Mouse (Mus musculus) embryonic stem cell, embryonic (primary cell): ENCODE results near the gene Trank1.

Experiments
- CTCF ChIA-PET, 4 experiments: fragments of 300-600 bp in 2 of 4; fragments of 350-600 bp in 2 of 4; sonication (Branson Sonifier 250); formaldehyde crosslinking; loops; one replicate each; lab custom pipeline; 2022; ENCODE audit warnings: inconsistent platforms in 2 of 4; lab: Charles Lee
- POLR2A ChIA-PET, 4 experiments: fragments of 300-600 bp in 2 of 4; fragments of 350-600 bp in 2 of 4; sonication (Branson Sonifier 250); formaldehyde crosslinking; loops; one replicate each; lab custom pipeline; 2022; ENCODE audit warnings: antibody characterized with exemption in 4 of 4, inconsistent platforms in 1 of 4; lab: Charles Lee

The Trank1 gene

DNA sequence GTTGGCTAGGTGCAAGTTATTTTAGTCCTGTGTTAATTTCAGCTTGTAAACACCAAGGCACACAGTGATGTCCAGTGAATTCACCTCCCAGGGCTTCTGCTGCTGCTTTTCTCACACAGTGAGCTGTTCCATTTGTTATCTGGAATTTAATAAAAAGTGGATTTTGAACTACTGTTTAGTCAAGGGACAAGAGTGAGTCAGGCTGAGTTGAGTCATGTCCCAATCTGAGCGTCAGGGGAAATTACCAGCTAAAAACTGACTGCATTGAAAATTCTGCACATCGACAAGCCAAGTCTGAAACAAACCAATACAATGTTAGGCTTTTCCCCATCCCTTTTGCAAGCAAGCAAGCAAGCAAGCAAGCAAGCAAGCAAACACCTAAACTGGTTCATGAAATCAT lies 13.3 kb downstream of the Trank1 start:
- CTCF ChIA-PET, result no interaction called here
- POLR2A ChIA-PET, result no interaction called here

DNA sequence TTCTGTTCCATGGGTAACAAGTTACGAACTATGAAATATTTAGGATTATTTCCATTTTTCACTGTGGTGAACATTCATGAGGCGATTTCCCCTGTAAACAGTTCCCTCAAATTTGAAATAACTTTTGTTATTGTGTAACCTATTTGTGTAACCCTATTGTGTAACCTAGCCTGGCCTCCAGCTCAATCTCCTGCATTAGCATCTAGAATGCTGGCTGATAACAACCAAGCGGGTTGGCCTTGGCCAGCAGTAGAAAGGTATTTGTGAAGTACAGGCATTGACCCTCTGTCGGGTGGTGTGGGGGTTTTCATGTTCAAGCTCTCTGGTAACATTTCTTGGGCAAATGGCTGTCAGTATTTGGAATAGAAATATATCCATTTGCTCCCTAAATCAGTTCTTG lies 18.3 kb downstream of the Trank1 start:
- ChIA-PET POLR2A (no interaction called here), CTCF (interaction anchor here in 1 of 4 experiments (0.5 kb wide), 1 partner anchor 161 kb away, joined by 7 read pairs; no protein-coding TSS in a partner anchor)

DNA sequence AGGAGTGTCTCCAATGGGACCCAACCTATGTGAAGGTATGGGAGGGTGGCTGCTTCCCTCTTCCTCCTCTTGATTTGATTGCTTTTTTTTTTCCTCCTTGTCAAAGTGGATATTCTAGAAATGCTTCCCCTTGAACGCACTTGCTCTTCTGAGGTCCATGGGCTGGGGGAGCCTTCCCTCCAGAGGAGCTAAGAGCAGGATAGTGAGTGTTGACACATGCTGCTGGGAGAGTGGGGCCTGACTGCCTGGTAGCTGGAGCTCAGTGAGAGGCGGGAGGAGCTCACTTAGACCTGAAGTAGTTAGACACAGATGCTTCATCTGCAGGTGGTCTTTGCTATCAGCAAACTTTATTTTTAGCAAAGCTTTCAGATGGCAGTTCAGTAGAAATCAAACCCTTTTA lies 22.3 kb downstream of the Trank1 start:
- ChIA-PET POLR2A (interaction anchor here in 1 of 4 experiments (0.7 kb wide), 1 partner anchor 181 kb away, joined by 3 read pairs; no protein-coding TSS in a partner anchor), CTCF (no interaction called here)

DNA sequence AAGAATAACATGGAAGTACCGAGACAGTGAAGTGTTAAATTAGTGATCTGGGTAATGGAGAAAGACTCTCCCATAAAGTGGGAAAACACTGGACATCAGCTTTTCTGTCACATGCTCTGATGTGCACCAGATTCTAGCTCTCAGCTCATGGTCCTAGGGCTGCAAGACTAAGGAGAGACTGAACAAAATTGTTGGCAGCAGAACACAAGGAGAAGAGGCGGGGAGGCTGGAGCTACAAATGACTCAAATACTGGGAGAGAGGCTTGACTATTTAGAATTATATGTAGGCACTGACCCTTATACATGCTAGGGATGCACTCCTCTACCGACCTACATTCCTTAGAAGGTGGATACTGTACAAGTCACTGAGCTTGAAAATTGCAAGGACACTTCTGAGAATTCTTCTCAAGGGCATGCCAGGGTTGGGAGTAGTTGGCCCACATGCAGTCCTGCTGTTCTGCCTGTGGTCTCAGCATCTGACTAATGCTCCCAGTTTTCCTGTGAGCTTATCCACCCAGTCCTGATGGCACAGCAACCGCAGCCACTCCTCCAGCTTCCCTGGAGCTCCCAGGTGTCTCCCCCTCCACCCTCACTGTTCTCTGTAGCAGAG lies 23.1 kb downstream of the Trank1 start:
- ChIA-PET CTCF (interaction anchor here in 1 of 4 experiments (1.0 kb wide), 1 partner anchor 45 kb away, joined by 3 read pairs; no protein-coding TSS in a partner anchor), POLR2A (no interaction called here)

DNA sequence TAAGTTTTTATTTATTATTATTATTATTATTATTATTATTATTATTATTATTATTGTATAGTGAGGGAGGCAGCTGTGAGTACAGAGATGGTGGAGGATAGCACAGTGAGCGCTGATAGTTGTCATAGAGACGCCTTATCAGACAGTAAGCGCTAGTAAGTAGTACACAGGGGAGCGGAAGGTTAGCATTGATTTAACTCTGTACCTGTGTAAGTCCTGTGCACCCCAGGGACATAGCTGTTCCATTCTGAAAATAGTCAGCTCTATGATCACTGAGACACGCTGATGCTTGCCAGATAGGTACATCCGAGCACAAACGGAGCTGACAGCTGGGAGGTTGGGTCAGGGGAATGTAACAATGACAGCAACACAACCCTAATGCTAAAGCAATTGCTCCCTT lies 39.7 kb downstream of the Trank1 start:
- CTCF ChIA-PET, result no interaction called here

DNA sequence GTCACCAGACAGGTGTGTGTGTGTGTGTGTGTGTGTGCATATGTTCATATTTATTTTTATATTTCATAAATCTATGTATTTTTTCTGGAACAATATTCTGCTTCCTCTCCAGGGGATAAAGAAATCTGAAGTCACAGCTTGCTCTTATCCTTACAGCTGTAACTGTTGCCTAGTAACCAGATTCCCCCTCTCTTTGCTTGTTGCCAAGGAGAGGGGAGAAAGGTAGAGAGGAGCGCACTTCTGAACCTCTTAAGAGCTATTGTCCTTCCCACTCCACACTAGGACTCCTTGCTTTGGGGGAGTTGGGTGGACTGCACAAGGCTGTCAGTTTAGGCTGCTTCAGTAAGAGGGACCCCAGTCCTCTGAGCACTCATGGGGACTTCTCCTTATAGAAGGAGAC lies 40.1 kb downstream of the Trank1 start:
- CTCF ChIA-PET, result no interaction called here
- POLR2A ChIA-PET, result interaction anchor here in 1 of 4 experiments (0.7 kb wide), 1 partner anchor 23 kb away, joined by 3 read pairs; no protein-coding TSS in a partner anchor

More for the DNA sequence above, 39.7 kb downstream of the Trank1 start:
- POLR2A ChIA-PET, result interaction anchor here in 1 of 4 experiments (0.7 kb wide), 1 partner anchor 22 kb away, joined by 3 read pairs; no protein-coding TSS in a partner anchor

DNA sequence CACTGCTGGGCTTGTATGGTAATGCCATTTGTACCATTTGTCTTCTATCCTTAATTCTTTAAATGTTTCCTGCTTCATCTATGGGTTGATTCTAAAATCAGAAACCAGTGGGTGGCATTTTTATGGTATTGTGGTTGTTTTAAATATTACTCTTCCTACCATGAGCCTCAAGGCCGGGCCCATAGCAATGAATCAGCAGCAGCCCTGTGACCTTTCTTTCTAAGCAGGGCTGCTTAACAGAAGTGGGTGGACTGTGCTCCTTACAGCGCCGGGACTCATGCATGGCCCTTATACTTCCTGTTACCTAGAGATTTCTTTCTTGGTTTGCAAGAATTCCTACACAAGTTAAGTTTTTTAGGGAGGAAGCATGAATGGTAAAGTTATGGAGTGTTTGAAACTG lies 41.1 kb downstream of the Trank1 start:
- CTCF ChIA-PET, result no interaction called here

DNA sequence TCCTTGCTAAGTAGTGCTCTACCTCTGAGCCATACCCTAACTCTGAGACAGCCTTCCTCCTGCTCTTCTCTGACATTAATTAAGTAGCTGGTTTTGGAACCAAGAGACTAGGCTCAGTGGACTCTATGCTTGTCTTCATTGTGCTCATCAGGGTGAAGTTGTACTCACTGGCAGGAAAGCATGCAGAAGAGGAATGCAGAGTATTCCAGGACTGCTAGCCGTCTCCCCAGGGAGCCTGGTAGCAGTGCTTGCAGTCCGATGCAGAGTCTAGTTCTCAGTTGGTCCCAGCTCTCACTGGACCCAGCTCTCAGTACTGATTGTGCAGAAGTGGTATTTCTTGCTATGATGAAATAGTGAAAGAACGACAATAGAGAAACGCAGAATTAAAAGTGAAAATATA lies 43.5 kb downstream of the Trank1 start:
- ChIA-PET CTCF (no interaction called here), POLR2A (interaction anchor here in 1 of 4 experiments (1.0 kb wide), 1 partner anchor 123 kb away, joined by 4 read pairs; no protein-coding TSS in a partner anchor)

More for the DNA sequence above, 41.1 kb downstream of the Trank1 start:
- POLR2A ChIA-PET, result no interaction called here

DNA sequence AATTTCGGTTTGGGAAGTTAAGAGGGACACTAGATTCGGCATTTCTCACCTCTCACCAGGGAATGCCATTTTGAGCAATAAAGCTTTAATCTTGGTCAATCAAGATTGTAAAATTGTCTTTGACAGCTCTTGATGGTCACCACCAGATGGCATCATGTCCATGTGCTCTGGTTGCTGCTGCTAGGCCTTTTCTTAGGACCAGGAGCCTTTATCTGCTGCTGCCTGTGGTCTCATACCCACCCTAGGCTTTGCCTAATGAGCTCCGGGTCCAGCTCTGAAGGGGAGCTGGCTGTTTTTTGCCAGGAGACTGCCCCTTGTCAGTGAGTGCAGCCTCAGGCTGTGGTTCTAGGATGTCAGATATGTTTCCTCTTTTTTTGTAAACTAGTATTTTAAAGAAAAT lies 44.8 kb downstream of the Trank1 start:
- POLR2A ChIA-PET, result interaction anchor here in 1 of 4 experiments (0.6 to 1.1 kb wide), 2 partner anchors 9 to 1003 kb away, joined by 4 to 6 read pairs; no protein-coding TSS in a partner anchor
- CTCF ChIA-PET, result interaction anchor here (0.6 to 1.5 kb wide), 18 partner anchors 9 to 562 kb away, joined by 3 to 8 read pairs (median 3); partner anchors contain the start of gene Trank1 (in 1 of the 4)

DNA sequence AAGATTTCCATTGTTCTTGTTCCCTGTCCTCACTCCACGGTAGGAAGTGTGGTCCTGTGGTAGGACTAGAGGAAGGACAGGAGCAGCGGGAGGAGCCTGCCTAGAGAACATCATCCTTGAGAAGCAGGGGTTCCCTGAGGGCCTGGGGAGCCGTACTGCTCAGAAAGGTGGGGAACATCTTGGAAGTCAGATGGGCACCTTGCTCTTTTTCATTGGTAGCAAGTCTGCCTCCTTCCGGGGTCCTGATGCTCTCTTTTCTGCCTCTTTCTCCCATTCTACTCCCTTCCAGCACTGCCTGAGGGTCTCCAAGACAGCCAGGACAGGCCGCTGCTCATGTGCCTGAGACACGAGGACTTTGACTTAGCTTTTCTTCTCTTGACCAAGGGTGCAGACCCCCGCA lies 52.1 kb downstream of the Trank1 start:
- ChIA-PET POLR2A (no interaction called here), CTCF (interaction anchor here in 1 of 4 experiments (0.6 kb wide), 2 partner anchors 104 to 368 kb away, joined by 3 to 11 read pairs; no protein-coding TSS in a partner anchor)

DNA sequence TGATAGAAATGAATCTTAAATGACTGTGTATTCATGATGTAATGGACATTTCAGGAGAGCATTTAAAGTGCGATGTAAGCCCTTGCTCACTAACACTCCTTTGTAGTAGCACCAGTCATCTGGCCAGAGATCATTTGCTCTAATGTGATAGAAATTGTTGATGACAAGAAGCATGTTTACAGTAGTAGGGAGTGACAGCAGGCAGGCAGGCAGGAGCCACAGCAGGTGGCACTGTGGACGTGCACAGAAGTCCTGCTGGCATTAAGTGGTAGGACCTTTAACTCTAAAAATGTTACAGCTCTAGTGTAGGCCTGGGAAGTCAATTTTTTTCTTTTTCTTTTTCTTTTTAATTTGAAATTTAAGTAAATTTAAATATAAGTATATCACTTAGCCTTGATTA lies 56.2 kb downstream of the Trank1 start:
- ChIA-PET POLR2A (no interaction called here), CTCF (no interaction called here)

DNA sequence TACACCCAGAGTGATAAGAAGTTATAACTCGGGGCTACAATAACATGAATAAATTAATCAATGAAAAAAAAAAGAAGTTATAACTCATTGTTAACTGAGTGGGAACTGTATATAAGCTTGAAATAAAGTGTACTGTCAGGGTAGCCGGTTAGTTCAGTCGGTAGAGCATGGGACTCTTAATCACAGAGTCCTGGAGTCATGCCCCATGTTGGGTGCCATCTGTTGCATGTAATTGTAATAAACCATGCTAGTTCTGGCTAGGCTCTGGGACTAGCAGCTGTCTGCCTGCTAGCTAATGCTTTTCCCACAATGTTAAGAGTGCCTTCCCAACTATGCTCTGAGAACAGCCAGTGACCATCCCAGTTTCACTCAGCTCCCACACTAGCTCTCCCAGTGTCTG lies 60.5 kb downstream of the Trank1 start:
- ChIA-PET CTCF (no interaction called here), POLR2A (no interaction called here)

DNA sequence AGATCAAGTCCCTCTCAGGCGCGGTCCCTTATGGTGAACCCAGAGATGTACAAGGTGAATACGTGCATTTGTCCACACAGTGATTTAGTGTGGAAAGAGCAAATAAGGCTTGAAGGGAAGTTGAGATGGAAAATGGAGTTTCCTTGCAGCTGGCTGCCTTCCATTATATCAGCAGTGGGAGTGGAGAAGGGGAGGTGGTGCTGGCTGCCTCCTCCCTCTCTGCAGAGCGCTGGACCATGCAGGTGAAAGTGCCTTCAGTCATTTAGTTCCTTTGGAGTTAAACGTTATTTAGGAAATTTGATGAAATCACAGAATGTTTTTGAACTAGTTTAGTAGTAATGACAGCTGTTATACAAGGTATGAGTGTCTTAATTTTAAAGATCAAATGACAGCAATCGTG lies 66.3 kb downstream of the Trank1 start:
- POLR2A ChIA-PET, result no interaction called here
- CTCF ChIA-PET, result interaction anchor here in 1 of 4 experiments (1.0 kb wide), 1 partner anchor 88 kb away, joined by 4 read pairs; no protein-coding TSS in a partner anchor

DNA sequence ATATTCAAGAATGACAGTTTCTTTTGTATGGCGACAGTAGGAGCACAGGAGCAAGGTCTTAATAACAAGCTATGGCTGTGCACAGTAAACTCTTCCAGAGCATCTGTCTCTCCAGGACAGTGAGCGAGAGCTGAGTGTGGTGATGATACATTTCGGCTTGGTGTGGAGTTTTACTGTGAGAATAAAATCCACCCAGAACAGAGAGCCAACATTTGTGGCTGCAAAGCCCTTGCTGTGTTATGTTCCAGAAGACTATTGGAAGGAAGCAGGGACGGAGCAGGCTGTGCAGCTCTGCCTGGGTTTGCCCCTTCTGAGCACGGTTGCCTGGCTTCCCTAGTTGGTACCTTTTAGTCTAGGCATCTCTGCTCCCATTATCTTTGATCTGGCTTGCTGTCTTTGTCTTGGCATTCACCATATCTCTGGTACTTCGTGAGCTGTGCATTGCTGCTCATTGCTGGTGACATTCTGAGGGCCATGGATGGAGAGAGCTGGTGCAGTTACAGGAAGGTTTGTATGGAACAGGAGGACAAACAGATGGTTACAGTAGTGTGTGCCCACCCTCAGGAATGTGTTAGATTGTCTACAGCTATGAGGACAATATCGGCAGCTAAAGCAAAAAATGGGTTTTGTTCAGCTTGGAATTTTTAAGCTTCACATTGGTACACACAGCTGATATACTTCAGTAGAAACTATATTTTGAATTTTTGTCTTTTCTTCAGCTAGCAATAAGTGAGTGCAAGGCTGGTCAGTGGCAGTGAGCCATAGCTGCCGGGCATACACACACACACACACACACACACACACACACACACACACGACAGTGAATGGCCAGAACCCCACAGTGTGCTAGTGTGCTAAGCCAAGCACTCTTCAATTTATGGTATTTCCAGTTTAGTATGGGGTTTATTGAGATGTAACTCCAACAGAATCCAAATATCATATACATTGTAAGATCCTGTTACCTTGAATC lies 69.8 kb downstream of the Trank1 start:
- CTCF ChIA-PET, result interaction anchor here in 2 of 4 experiments (0.8 to 1.5 kb wide), 2 partner anchors 17 to 25 kb away, joined by 3 read pairs; no protein-coding TSS in a partner anchor
- POLR2A ChIA-PET, result interaction anchor here in 2 of 4 experiments (0.5 to 0.7 kb wide), 2 partner anchors 29 to 166 kb away, joined by 3 read pairs; no protein-coding TSS in a partner anchor

DNA sequence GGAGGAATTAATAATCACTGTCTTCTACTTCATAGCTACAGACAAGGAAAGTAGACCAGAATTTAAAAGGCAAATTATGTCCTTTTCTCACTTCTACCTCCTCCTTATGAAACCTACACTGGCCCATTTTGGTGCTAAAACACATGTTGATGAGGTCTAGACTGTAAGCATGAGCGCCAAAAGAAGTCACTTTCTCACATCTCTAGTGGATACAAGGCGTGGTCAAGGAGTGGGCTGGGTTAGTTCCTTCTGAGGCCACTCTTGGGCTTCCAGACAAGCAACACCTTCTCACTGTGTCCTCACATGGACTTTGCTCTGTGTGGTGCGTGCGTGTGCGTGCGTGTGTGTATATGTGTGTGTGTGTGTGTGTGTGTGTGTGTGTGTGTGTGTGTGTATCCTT lies 70.9 kb downstream of the Trank1 start:
- ChIA-PET POLR2A (interaction anchor here in 1 of 4 experiments (0.7 kb wide), 1 partner anchor 167 kb away, joined by 3 read pairs; no protein-coding TSS in a partner anchor), CTCF (no interaction called here)

DNA sequence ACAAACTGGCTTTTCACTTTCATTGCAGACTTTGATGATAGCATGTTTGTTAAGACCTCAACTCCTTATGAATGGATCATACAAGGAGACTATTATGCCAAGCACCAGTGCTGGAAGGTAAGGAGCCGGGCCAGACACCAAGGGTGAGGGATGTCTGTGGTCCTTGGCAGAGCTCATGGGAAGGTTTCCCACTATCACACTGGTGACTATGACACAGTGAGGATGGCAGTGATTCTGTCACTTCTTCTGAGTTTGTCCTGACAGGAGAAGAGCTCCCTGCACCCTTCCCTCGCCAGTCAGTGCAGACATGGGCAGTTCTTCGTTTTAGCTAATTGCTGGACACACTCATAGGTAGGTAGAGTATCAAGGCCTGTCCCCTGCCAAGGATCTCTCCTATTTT lies 71.5 kb downstream of the Trank1 start:
- CTCF ChIA-PET, result no interaction called here
- POLR2A ChIA-PET, result no interaction called here

DNA sequence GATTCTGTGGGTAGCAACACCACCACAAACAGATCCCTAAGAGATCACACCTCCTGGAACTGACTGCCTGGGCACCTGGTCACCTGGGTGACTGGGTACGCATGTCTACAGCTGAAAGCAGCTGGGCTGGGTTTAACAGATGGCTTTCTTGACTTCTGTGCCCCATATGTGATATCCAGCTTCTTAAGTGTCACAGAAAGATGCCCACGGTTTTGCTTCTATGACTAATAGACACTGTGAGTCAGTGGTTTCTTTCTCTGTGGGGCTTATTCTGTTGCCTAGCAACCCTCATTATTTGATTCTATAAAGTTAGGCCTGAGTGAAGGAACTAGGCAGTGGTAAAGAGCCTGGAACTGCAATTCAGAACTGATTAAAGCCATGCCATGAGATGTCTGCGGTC lies 72.2 kb downstream of the Trank1 start:
- POLR2A ChIA-PET, result interaction anchor here in 1 of 4 experiments (0.6 kb wide), 1 partner anchor 9 kb away, joined by 3 read pairs; no protein-coding TSS in a partner anchor
- CTCF ChIA-PET, result no interaction called here

DNA sequence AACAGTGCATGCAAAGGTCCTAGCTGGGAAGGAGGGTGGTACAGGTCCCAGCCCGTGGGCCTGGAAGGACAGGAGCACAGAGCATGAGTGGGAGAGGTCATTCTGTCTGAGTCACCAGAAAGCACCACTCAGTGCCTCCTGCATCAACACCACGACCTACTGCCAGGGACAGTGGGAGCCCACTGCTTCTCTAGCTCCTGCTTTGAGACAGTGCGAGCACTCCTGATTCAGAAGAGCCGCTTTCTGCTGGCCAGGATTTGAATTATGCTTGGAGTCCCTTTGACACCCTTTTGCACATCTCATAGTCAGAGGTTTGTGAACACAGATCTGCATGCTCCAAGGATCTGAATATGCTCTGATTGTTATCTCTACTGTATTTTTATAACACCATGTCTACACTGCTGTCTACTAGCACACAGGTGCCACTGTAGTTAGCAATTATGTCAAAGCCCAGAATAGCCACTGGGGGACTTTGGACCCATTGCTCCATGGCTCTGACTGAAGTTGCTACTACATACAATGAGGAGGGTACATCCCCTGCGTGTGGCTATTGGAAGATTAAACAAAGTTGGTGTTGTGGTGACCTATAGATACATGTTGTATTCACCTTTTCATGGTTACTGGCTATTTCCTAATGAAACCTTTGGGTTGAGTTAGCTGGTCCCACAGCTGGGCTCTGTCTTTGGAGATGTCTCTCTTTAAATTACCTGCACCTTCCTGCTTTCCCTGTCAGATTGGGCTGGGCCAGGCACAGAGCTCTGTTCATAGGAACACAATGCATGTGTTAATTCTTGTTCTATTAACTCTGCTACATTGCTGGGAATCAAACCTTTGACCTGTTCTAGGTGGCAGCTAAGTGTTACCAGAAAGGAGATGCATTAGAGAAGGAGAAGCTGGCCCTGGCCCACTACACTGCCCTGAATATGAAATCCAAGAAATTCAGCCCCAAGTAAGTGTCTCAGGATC lies 74.3 kb downstream of the Trank1 start:
- POLR2A ChIA-PET, result interaction anchor here in 2 of 4 experiments (0.8 to 1.1 kb wide), 2 partner anchors 9 to 114 kb away, joined by 3 read pairs; partner anchors contain the start of genes Epm2aip1 (in 1 of the 2) and Mlh1 (in 1 of the 2)

More for the DNA sequence above, 74.3 kb downstream of the Trank1 start:
- CTCF ChIA-PET, result interaction anchor here in 2 of 4 experiments (0.7 to 1.5 kb wide), 2 partner anchors 30 to 372 kb away, joined by 3 read pairs; no protein-coding TSS in a partner anchor
